Mouse (Mus musculus): ENCODE results near the gene Lrrc10. TPM values are rescaled to one million over a fixed set of nuclear protein-coding genes. Genes with fewer than 3 reads are reported as not detected.

The Lrrc10 gene
- total and polyA plus RNA-seq, 3 experiments: 0.18 TPM; not detected in 2

GRCm38 (mm10) chr10:117078284-117078683, 33.1 kb downstream of the Lrrc10 start (continued):
- TF ChIP-seq RAD21 (IDR thresholded peaks at IDR 0.05; ENCODE audit: low read depth, low read length) (peak; percentile 10), EP300 (IDR thresholded peaks at IDR 0.05; ENCODE audit: low read depth in 1 of 2, low read length in 2 of 2) (no peak), CHD1 (IDR thresholded peaks at IDR 0.05; ENCODE audit: low read depth, low read length) (no peak), MYC (IDR thresholded peaks at IDR 0.05; ENCODE audit: low read depth, low read length) (peak; percentile 88)

- no peak for TF ChIP-seq RCOR1 (IDR thresholded peaks at IDR 0.05; ENCODE audit: low read depth, low read length)
- TF ChIP-seq UBTF (IDR thresholded peaks at IDR 0.05; ENCODE audit: borderline replicate concordance, insufficient read depth, low read depth, low read length): no peak
- TF ChIP-seq POLR2A (IDR thresholded peaks at IDR 0.05; ENCODE audit: control insufficient read depth in 1 of 2, insufficient read depth in 1 of 2, low read depth in 1 of 2, low read length in 2 of 2, poor library complexity in 1 of 2): no peak
- TF ChIP-seq TBP (IDR thresholded peaks at IDR 0.05; ENCODE audit: low read depth, low read length): no peak
- no peak for TF ChIP-seq NRF1 (IDR thresholded peaks at IDR 0.05; ENCODE audit: insufficient read depth, low read depth, low read length, poor library complexity, severe bottlenecking)
- no peak for TF ChIP-seq CHD1 (IDR thresholded peaks at IDR 0.05; ENCODE audit: low read depth, low read length)
- H3K4me1 ChIP-seq (ENCODE audit: control insufficient read depth in 1 of 2, insufficient read depth in 2 of 2, low read length in 2 of 2): no peaks in the 10 kb centered on the region
- no peak overlapping the region for H3K27ac ChIP-seq (ENCODE audit: control insufficient read depth, low read depth, low read length)
- H3K27me3 ChIP-seq (ENCODE audit: control insufficient read depth in 1 of 2, insufficient read depth in 2 of 2, low read length in 2 of 2): no peaks in the 10 kb centered on the region
- no peaks in the 10 kb centered on the region for H3K9me3 ChIP-seq (replicated peaks; ENCODE audit: insufficient read depth, low read length)
- no peaks in the 10 kb centered on the region for H3K79me2 ChIP-seq (ENCODE audit: control insufficient read depth, insufficient read depth, low read length, poor library complexity)
- DNase-seq (ENCODE audit: low read depth, low spot score): no peak
- no peak overlapping the region for H3K9ac ChIP-seq (ENCODE audit: control insufficient read depth, low read depth, low read length, poor library complexity, severe bottlenecking)
- H3K4me3 ChIP-seq (ENCODE audit: control insufficient read depth in 1 of 2, insufficient read depth in 1 of 2, low read depth in 2 of 2, low read length in 2 of 2): no peak overlapping the region
- peaks cover 0 to 4% of the 10 kb centered on the region in 2 experiments; a peak in 2 of 4 replicates for H3K36me3 ChIP-seq (ENCODE audit: control insufficient read depth in 1 of 2, insufficient read depth in 2 of 2, low read length in 2 of 2)
These were observed 36.2 kb downstream of the Lrrc10 start for GRCm38 (mm10) chr10:117081326-117081725.

GRCm38 (mm10) chr10:117081914-117082359, 36.8 kb downstream of the Lrrc10 start:
- no peak for TF ChIP-seq TCF12 (IDR thresholded peaks at IDR 0.05; ENCODE audit: low read depth, low read length)
- no peak for TF ChIP-seq HCFC1 (IDR thresholded peaks at IDR 0.05; ENCODE audit: low read depth, low read length)
- no peak for TF ChIP-seq MAZ (IDR thresholded peaks at IDR 0.05; ENCODE audit: low read depth, low read length)
- no peak for TF ChIP-seq BHLHE40 (IDR thresholded peaks at IDR 0.05; ENCODE audit: borderline replicate concordance, low read depth, low read length)
- no peak for TF ChIP-seq GATA1 (IDR thresholded peaks at IDR 0.05; ENCODE audit: low read depth, low read length)
- TF ChIP-seq UBTF (IDR thresholded peaks at IDR 0.05; ENCODE audit: borderline replicate concordance, insufficient read depth, low read depth, low read length): no peak
- no peak for TF ChIP-seq POLR2AphosphoS5 (IDR thresholded peaks at IDR 0.05; ENCODE audit: borderline replicate concordance, low read depth, low read length)
- no peak for TF ChIP-seq EP300 (IDR thresholded peaks at IDR 0.05; ENCODE audit: low read depth in 1 of 2, low read length in 2 of 2)
- no peak for TF ChIP-seq NRF1 (IDR thresholded peaks at IDR 0.05; ENCODE audit: insufficient read depth, low read depth, low read length, poor library complexity, severe bottlenecking)
- TF ChIP-seq POLR2AphosphoS2 (IDR thresholded peaks at IDR 0.05; ENCODE audit: low read length): no peak
- TF ChIP-seq ZNF384 (IDR thresholded peaks at IDR 0.05; ENCODE audit: low read depth, low read length): no peak
- no peak for TF ChIP-seq ZMIZ1 (IDR thresholded peaks at IDR 0.05; ENCODE audit: low read depth, low read length)
- no peak for TF ChIP-seq SIN3A (IDR thresholded peaks at IDR 0.05; ENCODE audit: low read length)
- TF ChIP-seq MEF2A (IDR thresholded peaks at IDR 0.05; ENCODE audit: extremely low read depth, insufficient replicate concordance, low read depth, low read length, poor library complexity, severe bottlenecking): no peak
- TF ChIP-seq ZKSCAN1 (IDR thresholded peaks at IDR 0.05; ENCODE audit: low read depth, low read length): no peak
- no peak for TF ChIP-seq ETS1 (IDR thresholded peaks at IDR 0.05; ENCODE audit: low read depth, low read length)
- no peak overlapping the region for H3K9ac ChIP-seq (ENCODE audit: control insufficient read depth, low read depth, low read length, poor library complexity, severe bottlenecking)
- no peaks in the 10 kb centered on the region for H3K9me3 ChIP-seq (replicated peaks; ENCODE audit: insufficient read depth, low read length)
- H3K27ac ChIP-seq (ENCODE audit: control insufficient read depth, low read depth, low read length): no peak overlapping the region
- DNase-seq (ENCODE audit: low read depth, low spot score): no peak
- H3K36me3 ChIP-seq (ENCODE audit: control insufficient read depth in 1 of 2, insufficient read depth in 2 of 2, low read length in 2 of 2): peaks cover 0 to 2% of the 10 kb centered on the region in 2 experiments; a peak in 2 of 4 replicates
- no peaks in the 10 kb centered on the region for H3K79me2 ChIP-seq (ENCODE audit: control insufficient read depth, insufficient read depth, low read length, poor library complexity)
- H3K27me3 ChIP-seq (ENCODE audit: control insufficient read depth in 1 of 2, insufficient read depth in 2 of 2, low read length in 2 of 2): no peaks in the 10 kb centered on the region
- H3K4me1 ChIP-seq (ENCODE audit: control insufficient read depth in 1 of 2, insufficient read depth in 2 of 2, low read length in 2 of 2): no peaks in the 10 kb centered on the region
- H3K4me3 ChIP-seq (ENCODE audit: control insufficient read depth in 1 of 2, insufficient read depth in 1 of 2, low read depth in 2 of 2, low read length in 2 of 2): no peak overlapping the region

Measured in MEL (cell line).